Mouse (Mus musculus): Measurements from ENCODE around the gene M1ap.

DNA sequence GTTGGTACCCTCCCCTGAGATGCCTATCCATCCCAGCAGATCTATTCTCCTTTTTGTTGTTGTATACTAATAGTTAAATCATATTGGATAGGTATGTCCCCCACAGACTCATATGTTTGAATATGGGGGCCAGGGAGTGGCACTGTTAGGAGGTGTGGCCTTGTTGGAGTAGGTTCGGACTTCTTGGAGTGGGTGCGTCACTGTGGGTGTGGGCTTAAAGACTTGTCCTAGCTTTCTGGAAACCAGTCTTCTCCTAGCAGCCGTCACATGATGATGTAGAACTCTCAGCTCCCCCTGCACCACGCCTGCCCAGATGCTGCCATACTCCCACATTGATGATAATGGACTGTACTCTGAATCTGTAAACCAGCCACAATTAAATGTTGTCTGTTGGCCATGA lies 48.5 kb upstream of the M1ap start:
- TF ChIP-seq POLR2AphosphoS2 (IDR thresholded peaks at IDR 0.05; ENCODE audit: insufficient read length, low read depth) = no peak
- no peak for TF ChIP-seq CEBPB (IDR thresholded peaks at IDR 0.05; ENCODE audit: insufficient read depth, poor library complexity, severe bottlenecking)
- no peak for TF ChIP-seq TCF3 (IDR thresholded peaks at IDR 0.05; ENCODE audit: insufficient read length, low read depth)
- TF ChIP-seq POLR2A (IDR thresholded peaks at IDR 0.05; ENCODE audit: insufficient read length, low read depth) = no peak
- no peak for TF ChIP-seq MYOD1 (IDR thresholded peaks at IDR 0.05; ENCODE audit: control insufficient read depth in 1 of 3, insufficient read length in 2 of 3, low read depth in 2 of 3)
